In genomic region chr7:46226253-46226652, GRCm38 (mm10) we compare ENCODE assay signal across 8 mouse cellular contexts. TPM values are rescaled to one million over a fixed set of nuclear protein-coding genes. Genes with fewer than 3 reads are reported as not detected.
A peak's percentile ranks its signal among the peaks of the same experiment; 100 is the strongest.
DNase-seq lines count a peak whose midpoint lies in the region; ATAC-seq and TF ChIP-seq lines count a peak whose summit lies in the region.

No protein-coding gene starts in this region.

- intact Hi-C loops in left cerebral cortex, postnatal 25 days (cut with DNase I) = loop anchor here (1.0 kb wide), 1 partner anchor 130 kb away; no protein-coding TSS in a partner anchor

- H3K4me2 ChIP-seq in kidney, embryonic 14.5 days (replicated peaks; ENCODE audit: low read depth, low read length) = no peak overlapping the region

- TF ChIP-seq CTCF in kidney, adult 2 months (conservative IDR thresholded peaks at IDR 0.05; ENCODE audit: insufficient read depth, insufficient read length, low read depth, low read length) = peak; percentile 69

- no peak overlapping the region for H3K27ac ChIP-seq in kidney, adult 2 months (ENCODE audit: insufficient read depth, low read depth, low read length)
- no peak overlapping the region for H3K27ac ChIP-seq in kidney, embryonic 14.5 days (ENCODE audit: low read depth, low read length)

- WGBS in kidney, adult 2 months = 31% methylated on average over 7 of the region's 7 CpGs
- 31% methylated on average over 7 of the region's 7 CpGs for WGBS in kidney, embryonic 14.5 days

- no peak overlapping the region for H3K4me3 ChIP-seq in kidney, adult 2 months (ENCODE audit: insufficient read depth, low read depth, low read length)
- H3K4me3 ChIP-seq in kidney, embryonic 14.5 days (ENCODE audit: low read length) = no peak overlapping the region

- ATAC-seq in kidney, embryonic 14.5 days (ENCODE audit: low FRiP score, low TSS enrichment) = no peak

- no peak for TF ChIP-seq POLR2A in kidney, adult 2 months (IDR thresholded peaks at IDR 0.05; ENCODE audit: low read depth, low read length)

- no peaks in the 10 kb centered on the region for H3K9me3 ChIP-seq in kidney, embryonic 14.5 days (ENCODE audit: control insufficient read depth, low read length)

- no peaks in the 10 kb centered on the region; the same call in 1 of the 2 replicates for H3K36me3 ChIP-seq in kidney, adult 2 months (ENCODE audit: control insufficient read depth, insufficient read depth, low read length)
- no peaks in the 10 kb centered on the region for H3K36me3 ChIP-seq in kidney, embryonic 14.5 days (ENCODE audit: control insufficient read depth, insufficient read depth, low read length)

- peak; percentile 36 for DNase-seq in kidney, adult 2 months
- peak; percentile 74 for DNase-seq in NIH3T3 (ENCODE audit: low read depth)
- DNase-seq in cerebellum, adult 9-11 months = peak; percentile 41
- DNase-seq in gastrocnemius, postnatal 10 days = peak; percentile 68
- peak; percentile 56 to 60 for DNase-seq in left cerebral cortex, postnatal 25 days (ENCODE audit: low spot score in 2 of 2)
- DNase-seq in right cerebral cortex, adult 2 months (ENCODE audit: low spot score in 2 of 2) = peak; percentile 74 to 79
- no peak for DNase-seq in Muller cell, postnatal 12 days (ENCODE audit: inconsistent ontology term)

- H3K9ac ChIP-seq in kidney, embryonic 14.5 days (ENCODE audit: low read depth, low read length) = no peak overlapping the region

- H3K4me1 ChIP-seq in kidney, adult 2 months (ENCODE audit: control insufficient read depth, insufficient read depth, low read length) = no peaks in the 10 kb centered on the region
- no peaks in the 10 kb centered on the region for H3K4me1 ChIP-seq in kidney, embryonic 14.5 days (ENCODE audit: control insufficient read depth, insufficient read depth, low read length)

- no peaks in the 10 kb centered on the region for H3K27me3 ChIP-seq in kidney, adult 2 months (replicated peaks; ENCODE audit: control insufficient read depth, insufficient read depth, low read length)
- no peaks in the 10 kb centered on the region for H3K27me3 ChIP-seq in kidney, embryonic 14.5 days (ENCODE audit: control insufficient read depth, insufficient read depth, low read length)

RNA-seq across cellular contexts. Expression of gene Ush1c, which starts 12.1 kb away (rescaled TPM):
- polyA plus RNA-seq in kidney, adult 2 months (2012; rRNA removed) = 50.8 and 52.4 TPM in 2 replicates
- polyA plus RNA-seq in kidney, embryonic 14.5 days (2014; fragmentation: Nextera tagmentation; extraction: Ambion mirVana) = 4.7 and 8.7 TPM in 2 replicates
- total RNA-seq in gastrocnemius, postnatal 10 days (2021) = 1 to 10 TPM; 1.1 to 2.0 TPM
- not detected for total RNA-seq in left cerebral cortex, postnatal 25 days (2021)

RNA-seq across cellular contexts. Expression of gene Otog, which starts 14.5 kb away (rescaled TPM):
- 0.04 and 0.06 TPM in 2 replicates for polyA plus RNA-seq in kidney, adult 2 months (2012; rRNA removed)
- polyA plus RNA-seq in kidney, embryonic 14.5 days (2014; fragmentation: Nextera tagmentation; extraction: Ambion mirVana) = 0.03 TPM in 1 of 2 replicates, not detected in the other
- under 1 TPM; 0.27 to 0.31 TPM for total RNA-seq in gastrocnemius, postnatal 10 days (2021)
- total RNA-seq in left cerebral cortex, postnatal 25 days (2021) = under 1 TPM; 0.11 to 0.21 TPM

RNA-seq across cellular contexts. Expression of gene Abcc8, which starts 46.4 kb away (rescaled TPM):
- polyA plus RNA-seq in kidney, adult 2 months (2012; rRNA removed) = 0.30 and 0.64 TPM in 2 replicates
- 1.5 and 1.9 TPM in 2 replicates for polyA plus RNA-seq in kidney, embryonic 14.5 days (2014; fragmentation: Nextera tagmentation; extraction: Ambion mirVana)
- total RNA-seq in gastrocnemius, postnatal 10 days (2021) = 1 to 10 TPM; 2.5 to 2.8 TPM
- total RNA-seq in left cerebral cortex, postnatal 25 days (2021) = 10 to 100 TPM; 28.2 to 33.1 TPM

Comparison
In these comparisons a context has a peak if more than half of its experiments do, and no peak if none do; other contexts are left out.
1. RNA of gene Abcc8, which starts 46.4 kb away (total RNA-seq): 28.2 to 33.1 TPM in left cerebral cortex, postnatal 25 days; 2.5 to 2.8 TPM in gastrocnemius, postnatal 10 days; every median in the first group is over 4 times any median in the second.